Mouse (Mus musculus) urinary bladder, postnatal 10 days (tissue): ENCODE data around the gene Hoxd10.

Experiments used
- DNase-seq: peaks from one replicate; pipeline ENCODE4 v3.0.0; 2022; ENCODE audit warnings: low spot score

The Hoxd10 gene

GRCm38 (mm10) chr2:74731055-74731454 is 39.3 kb downstream of the Hoxd10 start:
- DNase-seq: no peak

GRCm38 (mm10) chr2:74731799-74732512 is 40.2 kb downstream of the Hoxd10 start:
- no peak for DNase-seq

GRCm38 (mm10) chr2:74732513-74733316 is 41.0 kb downstream of the Hoxd10 start:
- no peak for DNase-seq

DNA sequence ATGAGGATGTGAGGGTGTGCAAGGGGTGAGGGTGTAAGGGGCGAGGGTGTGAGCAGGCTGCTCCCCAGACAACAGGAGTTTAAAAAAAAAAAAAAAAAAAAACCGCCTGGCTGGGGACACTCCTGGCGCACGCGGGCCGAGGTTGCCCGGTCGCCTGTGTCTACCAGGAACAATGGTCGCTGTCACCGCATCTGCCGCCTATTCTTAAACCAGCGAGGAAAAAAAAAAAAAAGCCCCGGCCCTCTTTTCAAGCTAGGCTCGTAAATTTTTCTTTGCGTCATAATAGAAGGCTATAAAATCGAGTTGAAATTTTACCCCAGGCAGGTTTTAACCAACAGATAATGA is 41.6 kb downstream of the Hoxd10 start:
- no peak for DNase-seq

DNA sequence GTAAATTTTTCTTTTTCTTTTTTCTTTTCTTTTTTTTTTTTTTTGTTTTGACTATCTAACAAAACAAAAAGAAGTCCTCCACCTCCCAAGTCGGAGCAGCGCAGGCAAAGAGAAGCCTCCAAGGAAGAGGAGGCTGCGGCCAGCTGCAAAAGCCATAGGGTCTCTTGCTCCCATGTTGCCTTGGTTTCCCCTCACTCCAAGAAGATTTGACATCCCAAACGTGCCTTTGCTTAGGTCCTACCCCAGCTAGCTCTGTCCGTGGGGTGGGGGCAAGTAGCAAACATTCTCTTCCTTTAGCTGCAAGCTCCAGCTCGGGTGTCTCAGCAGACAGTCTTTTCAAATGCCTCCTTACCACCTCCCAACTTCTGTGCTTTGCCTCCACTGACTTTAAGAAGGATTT is 42.0 kb downstream of the Hoxd10 start:
- DNase-seq: no peak

DNA sequence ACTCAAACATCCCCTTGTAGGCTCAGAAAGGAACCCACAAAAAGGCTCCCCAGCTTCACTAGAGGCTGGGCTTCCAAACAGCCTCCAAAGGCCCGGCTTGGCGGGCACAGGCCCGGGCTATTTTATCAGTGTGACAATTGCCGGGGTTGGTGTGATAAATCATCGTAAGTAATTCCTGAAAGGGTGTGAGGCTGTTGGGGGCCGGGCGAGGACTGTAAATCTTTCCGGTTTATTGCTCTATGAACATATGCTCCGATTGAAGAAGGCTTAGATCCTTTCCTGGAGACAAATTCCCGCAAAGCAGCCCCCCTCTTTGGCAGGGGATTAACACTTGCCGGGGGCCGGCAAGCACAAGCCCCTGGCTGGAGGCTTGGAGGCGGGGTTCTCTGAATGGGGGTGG is 42.7 kb downstream of the Hoxd10 start:
- DNase-seq: no peak

- DNase-seq: no peak
Measured at GRCm38 (mm10) chr2:74734996-74735811, 43.5 kb downstream of the Hoxd10 start.

GRCm38 (mm10) chr2:74735851-74736687 is 44.3 kb downstream of the Hoxd10 start:
- no peak for DNase-seq

- no peak for DNase-seq
Measured at GRCm38 (mm10) chr2:74736688-74737577, 45.2 kb downstream of the Hoxd10 start.

DNA sequence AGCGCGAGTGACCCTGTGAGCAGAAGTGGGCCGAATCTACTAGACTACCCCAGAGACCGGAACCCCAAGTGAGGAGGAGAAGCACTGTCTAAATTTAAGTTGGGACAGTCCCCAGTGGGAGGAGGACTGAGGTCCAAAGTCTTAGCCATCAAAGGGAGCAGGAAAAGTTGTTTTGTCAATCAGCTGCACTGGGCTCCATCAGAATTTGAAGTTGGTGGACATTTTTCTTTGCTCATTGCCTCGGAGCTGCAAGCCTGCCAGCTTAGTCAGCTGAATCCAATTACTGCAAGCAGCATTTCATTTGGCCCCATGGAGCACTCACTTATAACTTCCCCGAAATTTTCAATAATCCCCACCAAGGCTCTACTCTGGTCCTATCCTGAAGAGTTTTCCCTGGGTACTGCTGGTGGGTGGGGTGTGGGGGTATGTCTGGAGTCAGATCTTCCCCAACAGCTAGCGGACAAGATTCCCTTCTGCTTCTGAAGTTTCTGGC is 45.9 kb downstream of the Hoxd10 start:
- DNase-seq: no peak

DNA sequence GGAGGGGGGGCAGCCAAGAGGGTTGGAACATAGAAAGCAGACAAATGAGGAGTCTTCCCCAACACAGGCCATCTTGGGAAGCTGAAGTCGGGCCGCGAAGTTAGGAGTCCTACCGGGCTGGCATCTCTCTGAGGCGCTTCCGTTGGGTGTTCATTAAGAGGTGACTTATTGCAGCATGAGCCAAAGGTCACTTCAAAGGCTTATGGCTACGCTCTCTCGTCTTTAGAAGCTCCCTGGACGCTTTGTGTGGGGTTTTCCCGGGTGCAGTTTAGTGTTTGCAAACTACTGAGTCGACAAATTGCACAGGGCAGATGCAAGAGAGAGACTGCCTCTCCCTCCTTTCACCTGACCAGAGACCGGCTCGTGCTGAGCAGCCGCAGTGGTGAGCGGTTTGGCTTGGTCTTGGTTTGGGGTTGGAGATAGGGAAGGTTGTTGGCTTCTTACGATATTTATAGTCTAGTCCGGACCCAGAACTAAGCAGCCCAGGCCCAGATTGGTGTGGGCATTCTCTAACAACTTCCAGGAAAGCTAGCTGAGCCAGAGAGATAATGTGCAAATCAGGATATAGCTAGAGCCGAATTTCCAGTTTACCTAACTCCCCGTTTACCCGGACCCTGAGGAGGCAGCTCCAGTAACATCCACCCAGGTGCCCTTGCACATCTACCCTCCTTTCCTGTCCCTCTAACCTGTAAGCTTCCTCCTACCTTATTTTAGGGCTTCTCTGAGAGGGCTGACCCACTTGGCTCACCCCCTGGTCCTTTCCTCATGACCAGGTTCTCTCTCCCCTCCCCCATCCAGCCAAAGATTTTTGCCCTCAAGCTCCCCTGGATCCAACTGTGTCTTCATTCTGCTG is 47.1 kb downstream of the Hoxd10 start:
- DNase-seq: no peak

GRCm38 (mm10) chr2:74739476-74739800 is 47.7 kb downstream of the Hoxd10 start:
- no peak for DNase-seq

- DNase-seq: no peak
Measured at GRCm38 (mm10) chr2:74739869-74740268, 48.1 kb downstream of the Hoxd10 start.

DNA sequence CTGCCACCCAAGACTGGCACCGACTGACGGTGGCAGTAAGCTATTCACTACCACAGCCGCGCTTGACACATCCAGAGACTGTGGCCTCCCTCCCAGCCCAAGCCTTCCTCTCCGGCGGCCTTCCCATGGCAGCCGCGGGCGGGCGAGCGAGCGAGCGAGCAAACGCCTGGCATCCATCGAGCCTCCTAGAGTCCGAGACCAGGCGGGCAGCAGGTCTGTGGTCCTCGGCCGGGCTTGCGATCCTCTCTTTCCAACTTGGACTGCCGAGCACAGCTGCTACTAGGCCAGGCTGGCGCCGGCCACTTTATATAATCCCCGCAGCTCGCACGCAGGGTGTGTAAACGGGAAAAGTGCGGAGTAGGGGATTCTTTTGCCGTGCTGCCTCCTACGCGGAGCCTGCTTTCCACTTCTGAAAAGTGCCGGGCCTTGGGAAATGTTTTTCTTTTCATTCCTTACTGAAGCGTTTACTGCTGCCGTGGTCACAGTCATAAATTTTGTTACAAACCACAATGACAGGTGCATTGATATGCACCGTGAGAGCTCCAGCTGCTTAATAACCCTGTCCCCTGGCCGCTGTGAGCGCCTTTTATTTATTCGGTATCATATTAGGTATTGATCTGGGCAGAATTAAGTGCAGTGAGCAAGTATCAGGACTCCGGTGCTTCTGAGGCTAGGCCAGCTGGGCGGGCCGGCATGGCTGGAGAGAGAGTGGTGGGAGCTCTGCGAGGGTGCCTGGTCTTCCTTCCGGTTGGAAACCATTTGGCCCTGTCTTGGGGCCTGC is 48.8 kb downstream of the Hoxd10 start:
- no peak for DNase-seq

GRCm38 (mm10) chr2:74741252-74741978 is 49.7 kb downstream of the Hoxd10 start:
- no peak for DNase-seq

DNA sequence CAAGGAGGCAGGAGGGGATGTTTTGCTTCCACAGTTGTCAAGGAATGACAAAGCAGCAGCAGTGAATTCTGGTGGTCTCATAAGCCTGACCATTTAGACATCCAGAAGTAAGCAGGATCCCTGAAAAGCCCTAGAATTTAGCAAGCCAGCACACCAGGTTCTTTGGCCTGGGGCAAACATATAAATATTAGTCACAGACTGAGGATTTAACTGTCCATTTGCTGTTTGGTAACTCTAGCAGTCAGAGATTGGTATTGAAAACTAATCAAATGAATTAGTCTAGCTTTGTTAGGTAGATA is 50.2 kb downstream of the Hoxd10 start:
- no peak for DNase-seq
